In the genomic region with DNA sequence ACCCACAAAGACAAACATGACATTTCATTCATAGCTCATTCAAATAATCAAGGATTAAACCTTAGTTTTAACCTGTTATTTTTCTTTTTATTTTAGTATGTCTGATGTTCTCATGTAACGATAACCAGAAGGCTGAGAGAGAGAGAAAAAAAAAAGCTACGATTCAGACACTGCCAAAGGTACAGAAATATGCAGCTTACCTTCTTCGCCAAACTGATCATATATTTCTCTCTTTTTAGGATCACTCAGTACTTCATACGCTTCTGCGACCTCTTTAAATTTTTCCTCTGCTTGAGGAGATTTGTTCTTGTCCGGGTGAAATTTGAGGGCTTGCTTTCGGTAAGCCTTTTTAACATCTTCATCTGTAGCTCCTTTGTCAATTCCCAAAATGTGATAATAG, we compare ENCODE assay signal across 7 mouse cellular contexts. TPM values are rescaled to one million over a fixed set of nuclear protein-coding genes. Genes with fewer than 3 reads are reported as not detected.
DNase-seq lines count a peak whose midpoint lies in the region; ATAC-seq and TF ChIP-seq lines count a peak whose summit lies in the region.

No protein-coding gene starts in this region.

- peak overlapping the region; percentile 5 for H3K9ac ChIP-seq in neural tube, embryonic 11.5 days (ENCODE audit: low read length)
- H3K9ac ChIP-seq in limb, embryonic 14.5 days (ENCODE audit: low read depth, low read length, severe bottlenecking) = peak overlapping the region; percentile 65
- peak overlapping the region; percentile 61 for H3K9ac ChIP-seq in stomach, postnatal 0 days (ENCODE audit: low read length)

- H3K4me1 ChIP-seq in neural tube, embryonic 11.5 days (ENCODE audit: control insufficient read depth, insufficient read depth, low read length) = peaks cover 2% of the 10 kb centered on the region; the same call in 1 of the 2 replicates
- H3K4me1 ChIP-seq in forebrain, embryonic 10.5 days = peaks cover 21% of the 10 kb centered on the region
- H3K4me1 ChIP-seq in limb, embryonic 14.5 days (ENCODE audit: control insufficient read depth, insufficient read depth, low read length) = peaks cover 11% of the 10 kb centered on the region
- 0 out of 2 replicates have a peak, but pooled peaks cover 2% of the 10 kb centered on the region for H3K4me1 ChIP-seq in stomach, postnatal 0 days (replicated peaks; ENCODE audit: control insufficient read depth, insufficient read depth)

- TF ChIP-seq CTCF in stomach, postnatal 0 days (IDR thresholded peaks at IDR 0.05; ENCODE audit: low read depth) = no peak

- H3K4me3 ChIP-seq in neural tube, embryonic 11.5 days (ENCODE audit: low read depth, low read length) = peak overlapping the region; percentile 35
- H3K4me3 ChIP-seq in forebrain, embryonic 10.5 days = peak overlapping the region; percentile 47
- H3K4me3 ChIP-seq in limb, embryonic 14.5 days (replicated peaks; ENCODE audit: low read length) = peak overlapping the region; percentile 56
- peak overlapping the region; percentile 46 for H3K4me3 ChIP-seq in stomach, postnatal 0 days (ENCODE audit: low read depth, low read length)

- H3K4me2 ChIP-seq in neural tube, embryonic 11.5 days (ENCODE audit: low read depth) = peak overlapping the region; percentile 51
- H3K4me2 ChIP-seq in limb, embryonic 14.5 days (replicated peaks; ENCODE audit: low read depth, low read length, severe bottlenecking) = peak overlapping the region; percentile 57
- H3K4me2 ChIP-seq in stomach, postnatal 0 days (replicated peaks; ENCODE audit: low read depth) = peak overlapping the region; percentile 49

- DNase-seq in neural tube, embryonic 11.5 days (ENCODE audit: low spot score) = no peak
- DNase-seq in neural tube, embryonic 10.5 days (ENCODE audit: extremely low spot score, low spot score) = no peak
- no peak for DNase-seq in forebrain, embryonic 10.5 days (ENCODE audit: extremely low spot score, low spot score)
- DNase-seq in limb, embryonic 14.5 days (ENCODE audit: low spot score) = no peak
- no peak for DNase-seq in stomach, postnatal 0 days (ENCODE audit: low spot score)
- DNase-seq in cerebellum, adult 8-10 months = no peak
- DNase-seq in embryo, embryonic 11 days = no peak

- no peak for ATAC-seq in neural tube, embryonic 11.5 days (ENCODE audit: insufficient read depth, low FRiP score, low TSS enrichment)
- ATAC-seq in limb, embryonic 14.5 days (ENCODE audit: low FRiP score, low read depth) = no peak
- no peak for ATAC-seq in stomach, postnatal 0 days (ENCODE audit: low FRiP score, low TSS enrichment)

- H3K9me3 ChIP-seq in neural tube, embryonic 11.5 days (ENCODE audit: control insufficient read depth, low read length) = no peaks in the 10 kb centered on the region
- H3K9me3 ChIP-seq in forebrain, embryonic 10.5 days = no peaks in the 10 kb centered on the region
- H3K9me3 ChIP-seq in limb, embryonic 14.5 days (ENCODE audit: control insufficient read depth, low read length) = no peaks in the 10 kb centered on the region
- H3K9me3 ChIP-seq in stomach, postnatal 0 days (ENCODE audit: control insufficient read depth, low read length) = no peaks in the 10 kb centered on the region

- WGBS in neural tube, embryonic 11.5 days = 22% methylated on average over 7 of the region's 7 CpGs
- 27% methylated on average over 7 of the region's 7 CpGs for WGBS in forebrain, embryonic 10.5 days
- 5% methylated on average over 7 of the region's 7 CpGs for WGBS in limb, embryonic 14.5 days
- 2% methylated on average over 7 of the region's 7 CpGs for WGBS in stomach, postnatal 0 days

- TF ChIP-seq EP300 in stomach, postnatal 0 days (optimal IDR thresholded peaks at IDR 0.05) = no peak

- no peaks in the 10 kb centered on the region for H3K36me3 ChIP-seq in neural tube, embryonic 11.5 days (ENCODE audit: control insufficient read depth, insufficient read depth, low read length)
- no peaks in the 10 kb centered on the region for H3K36me3 ChIP-seq in forebrain, embryonic 10.5 days (replicated peaks)
- H3K36me3 ChIP-seq in limb, embryonic 14.5 days (ENCODE audit: control insufficient read depth, insufficient read depth, low read length) = no peaks in the 10 kb centered on the region
- no peaks in the 10 kb centered on the region for H3K36me3 ChIP-seq in stomach, postnatal 0 days (ENCODE audit: control insufficient read depth, insufficient read depth, low read length)

- TF ChIP-seq POLR2A in limb, embryonic 14.5 days (IDR thresholded peaks at IDR 0.05; ENCODE audit: borderline replicate concordance, extremely low read depth, insufficient read depth, insufficient read length) = no peak

- H3K27me3 ChIP-seq in neural tube, embryonic 11.5 days (ENCODE audit: control insufficient read depth, insufficient read depth, low read length) = no peaks in the 10 kb centered on the region
- no peaks in the 10 kb centered on the region for H3K27me3 ChIP-seq in forebrain, embryonic 10.5 days (ENCODE audit: poor library complexity, severe bottlenecking)
- H3K27me3 ChIP-seq in limb, embryonic 14.5 days (ENCODE audit: control insufficient read depth, insufficient read depth, low read length) = no peaks in the 10 kb centered on the region
- H3K27me3 ChIP-seq in stomach, postnatal 0 days (ENCODE audit: control insufficient read depth, insufficient read depth, low read length) = no peaks in the 10 kb centered on the region

- no peak overlapping the region for H3K27ac ChIP-seq in neural tube, embryonic 11.5 days (ENCODE audit: low read depth, low read length)
- peak overlapping the region; percentile 61 for H3K27ac ChIP-seq in forebrain, embryonic 10.5 days
- H3K27ac ChIP-seq in limb, embryonic 14.5 days (replicated peaks; ENCODE audit: low read depth, low read length) = peak overlapping the region; percentile 90
- peak overlapping the region; percentile 80 for H3K27ac ChIP-seq in stomach, postnatal 0 days (replicated peaks)

RNA-seq across cellular contexts. Expression of gene Dnajb4, which starts 16.9 kb away (rescaled TPM):
- 26.5 and 27.0 TPM in 2 replicates for polyA plus RNA-seq in neural tube, embryonic 11.5 days (2014; fragmentation: Nextera tagmentation; extraction: Ambion mirVana)
- 16.2 and 18.8 TPM in 2 replicates for polyA plus RNA-seq in forebrain, embryonic 10.5 days (2016; fragmentation: Nextera tagmentation; extraction: Ambion mirVana)
- polyA plus RNA-seq in limb, embryonic 14.5 days (2012; rRNA removed) = 15.3 and 19.2 TPM in 2 replicates
- 31.6 and 32.9 TPM in 2 replicates for polyA plus RNA-seq in limb, embryonic 14.5 days (2014; fragmentation: Nextera tagmentation; extraction: Ambion mirVana)
- 26.4 and 29.0 TPM in 2 replicates for polyA plus RNA-seq in stomach, postnatal 0 days (2015; fragmentation: Nextera tagmentation; extraction: Ambion mirVana)

RNA-seq across cellular contexts. Expression of gene Fubp1, which starts 17.0 kb away (rescaled TPM):
- polyA plus RNA-seq in neural tube, embryonic 11.5 days (2014; fragmentation: Nextera tagmentation; extraction: Ambion mirVana) = 399 and 403 TPM in 2 replicates
- 444 and 478 TPM in 2 replicates for polyA plus RNA-seq in forebrain, embryonic 10.5 days (2016; fragmentation: Nextera tagmentation; extraction: Ambion mirVana)
- 206 and 232 TPM in 2 replicates for polyA plus RNA-seq in limb, embryonic 14.5 days (2012; rRNA removed)
- polyA plus RNA-seq in limb, embryonic 14.5 days (2014; fragmentation: Nextera tagmentation; extraction: Ambion mirVana) = 223 and 243 TPM in 2 replicates
- polyA plus RNA-seq in stomach, postnatal 0 days (2015; fragmentation: Nextera tagmentation; extraction: Ambion mirVana) = 60.2 and 60.5 TPM in 2 replicates

RNA-seq across cellular contexts. Expression of gene Gipc2, which starts 27.1 kb away (rescaled TPM):
- 1.1 and 1.6 TPM in 2 replicates for polyA plus RNA-seq in neural tube, embryonic 11.5 days (2014; fragmentation: Nextera tagmentation; extraction: Ambion mirVana)
- polyA plus RNA-seq in forebrain, embryonic 10.5 days (2016; fragmentation: Nextera tagmentation; extraction: Ambion mirVana) = 1.9 and 3.5 TPM in 2 replicates
- polyA plus RNA-seq in limb, embryonic 14.5 days (2012; rRNA removed) = 0.79 and 2.6 TPM in 2 replicates
- 2.9 and 4.3 TPM in 2 replicates for polyA plus RNA-seq in limb, embryonic 14.5 days (2014; fragmentation: Nextera tagmentation; extraction: Ambion mirVana)
- 76.1 and 82.5 TPM in 2 replicates for polyA plus RNA-seq in stomach, postnatal 0 days (2015; fragmentation: Nextera tagmentation; extraction: Ambion mirVana)

Comparison
In these comparisons a context has a peak if more than half of its experiments do, and no peak if none do; other contexts are left out.
1. H3K9ac ChIP-seq: peak in every context shown above with its lines; median percentile 65 in limb, embryonic 14.5 days; 61 in stomach, postnatal 0 days; 5 in neural tube, embryonic 11.5 days.
2. RNA of gene Gipc2, which starts 27.1 kb away (polyA plus RNA-seq): 76.1 to 82.5 TPM in stomach, postnatal 0 days; 0.79 to 4.3 TPM in limb, embryonic 14.5 days, 1.9 to 3.5 TPM in forebrain, embryonic 10.5 days and 1.1 to 1.6 TPM in neural tube, embryonic 11.5 days; every median in the first group is over 10 times any median in the second.
3. Peak in every context shown above with its lines, with median percentiles within 50 percentile points of each other: H3K4me2 ChIP-seq and H3K4me3 ChIP-seq.